ENCODE assay signal across 7 mouse cellular contexts in genomic region chr12:8921394-8922368, GRCm38 (mm10). TPM values are rescaled to one million over a fixed set of nuclear protein-coding genes. Genes with fewer than 3 reads are reported as not detected.
DNase-seq lines count a peak whose midpoint lies in the region; ATAC-seq lines count a peak whose summit lies in the region.

Laptm4a (plus strand) TSS chr12:8921664.

- peak; percentile 99 for DNase-seq in adrenal gland, postnatal 14 days
- peak; percentile 98 for DNase-seq in embryonic facial prominence, embryonic 11.5 days (ENCODE audit: low spot score)
- peak; percentile 99 for DNase-seq in kidney, adult 11 months
- peak; percentile 96 for DNase-seq in limb, embryonic 10.5 days (ENCODE audit: low spot score)
- DNase-seq in spleen, adult 12 weeks (ENCODE audit: low spot score), result peak; percentile 95

- H3K27me3 ChIP-seq in embryonic facial prominence, embryonic 11.5 days (ENCODE audit: control insufficient read depth, insufficient read depth, low read length), result no peaks in the 10 kb centered on the region
- H3K27me3 ChIP-seq in limb, embryonic 10.5 days (ENCODE audit: low read depth, poor library complexity, severe bottlenecking), result no peaks in the 10 kb centered on the region
- H3K27me3 ChIP-seq in midbrain, embryonic 13.5 days, result no peaks in the 10 kb centered on the region

- no peaks in the 10 kb centered on the region; the same call in 1 of the 2 replicates for H3K36me3 ChIP-seq in embryonic facial prominence, embryonic 11.5 days (replicated peaks; ENCODE audit: control insufficient read depth, insufficient read depth, low read depth, low read length)
- H3K36me3 ChIP-seq in limb, embryonic 10.5 days, result peaks cover 27% of the 10 kb centered on the region
- peaks cover 6% of the 10 kb centered on the region; the same call in 1 of the 2 replicates for H3K36me3 ChIP-seq in midbrain, embryonic 13.5 days

- no peaks in the 10 kb centered on the region; the same call in 1 of the 2 replicates for H3K4me1 ChIP-seq in embryonic facial prominence, embryonic 11.5 days (ENCODE audit: control insufficient read depth, insufficient read depth, low read length)
- H3K4me1 ChIP-seq in limb, embryonic 10.5 days, result peaks cover 34% of the 10 kb centered on the region
- peaks cover 29% of the 10 kb centered on the region for H3K4me1 ChIP-seq in midbrain, embryonic 13.5 days (replicated peaks)

- H3K9me3 ChIP-seq in embryonic facial prominence, embryonic 11.5 days (replicated peaks; ENCODE audit: control insufficient read depth, low read length), result no peaks in the 10 kb centered on the region
- no peaks in the 10 kb centered on the region for H3K9me3 ChIP-seq in limb, embryonic 10.5 days (replicated peaks)
- no peaks in the 10 kb centered on the region for H3K9me3 ChIP-seq in midbrain, embryonic 13.5 days

- peak within 1 kb of the TSS; percentile 77 for H3K4me3 ChIP-seq in embryonic facial prominence, embryonic 11.5 days (ENCODE audit: low read depth, low read length)
- peak within 1 kb of the TSS; percentile 75 for H3K4me3 ChIP-seq in limb, embryonic 10.5 days
- peak within 1 kb of the TSS; percentile 78 for H3K4me3 ChIP-seq in midbrain, embryonic 13.5 days (replicated peaks)

- H3K4me2 ChIP-seq in embryonic facial prominence, embryonic 11.5 days (ENCODE audit: low read depth, low read length), result peak within 1 kb of the TSS; percentile 57
- peak within 1 kb of the TSS; percentile 82 for H3K4me2 ChIP-seq in midbrain, embryonic 13.5 days (replicated peaks)

- H3K9ac ChIP-seq in embryonic facial prominence, embryonic 11.5 days (replicated peaks; ENCODE audit: low read length), result peak within 1 kb of the TSS; percentile 90
- H3K9ac ChIP-seq in midbrain, embryonic 13.5 days (replicated peaks), result peak within 1 kb of the TSS; percentile 84

- H3K27ac ChIP-seq in embryonic facial prominence, embryonic 11.5 days (replicated peaks; ENCODE audit: low read depth, low read length), result peak within 1 kb of the TSS; percentile 96
- peak within 1 kb of the TSS; percentile 98 for H3K27ac ChIP-seq in limb, embryonic 10.5 days
- H3K27ac ChIP-seq in midbrain, embryonic 13.5 days, result peak within 1 kb of the TSS; percentile 96

- WGBS in embryonic facial prominence, embryonic 11.5 days, result under 1% methylated on average over 73 of the region's 73 CpGs
- WGBS in limb, embryonic 10.5 days, result under 1% methylated on average over 73 of the region's 73 CpGs
- under 1% methylated on average over 73 of the region's 73 CpGs for WGBS in midbrain, embryonic 13.5 days

- peak; percentile 98 for ATAC-seq in embryonic facial prominence, embryonic 11.5 days (replicated peaks; ENCODE audit: insufficient number of reproducible peaks, low FRiP score, low TSS enrichment, low read depth)
- peak; percentile 78 for ATAC-seq in granulocyte monocyte progenitor cell, adult 5-6 weeks (replicated peaks; ENCODE audit: poor library complexity, severe bottlenecking)
- ATAC-seq in midbrain, embryonic 13.5 days, result peak; percentile 99

RNA-seq across cellular contexts. Expression of gene Laptm4a, which starts in this region (rescaled TPM):
- total RNA-seq in adrenal gland, postnatal 14 days (2021), result 378 and 379 TPM in 2 replicates
- 224 and 243 TPM in 2 replicates for polyA plus RNA-seq in embryonic facial prominence, embryonic 11.5 days (2014; fragmentation: Nextera tagmentation; extraction: Ambion mirVana)
- 58.5 and 63.6 TPM in 2 replicates for total RNA-seq in granulocyte monocyte progenitor cell, adult 5-6 weeks (2014; fragmentation: Nextera tagmentation)
- total RNA-seq in granulocyte monocyte progenitor cell, adult 5-6 weeks (2017), result 99.7 and 113 TPM in 2 replicates
- polyA plus RNA-seq in limb, embryonic 10.5 days (2016; fragmentation: Nextera tagmentation; extraction: Ambion mirVana), result 156 and 185 TPM in 2 replicates
- polyA plus RNA-seq in midbrain, embryonic 13.5 days (2015; fragmentation: Nextera tagmentation; extraction: Ambion mirVana), result 207 and 221 TPM in 2 replicates

Comparison
In these comparisons a context has a peak if more than half of its experiments do, and no peak if none do; other contexts are left out.
1. Peak in every context shown above with its lines: DNase-seq, ATAC-seq, H3K4me3 ChIP-seq and H3K27ac ChIP-seq.